Mouse (Mus musculus) intestine, postnatal 0 days (tissue): Measurements from ENCODE around the gene Nppb. TPM values are rescaled to one million over a fixed set of nuclear protein-coding genes. Genes with fewer than 3 reads are reported as not detected.

ENCODE experiments used
- ATAC-seq: fragments of 200-750 bp; cut with Nextera tagmentation; 2 replicates; pipeline ENCODE4 v1.8.0; 2017; ENCODE audit warnings: mild to moderate bottlenecking, moderate TSS enrichment, moderate library complexity
- H3K27ac ChIP-seq: fragments of 300-500 bp; sonication (generic); 2 replicates; pipeline ENCODE4 v1.5.1; 2014; ENCODE audit warnings: mild to moderate bottlenecking, low read depth, low read length, moderate library complexity
- H3K27me3 ChIP-seq: fragments of 300-500 bp; sonication (generic); replicated peaks from 2 replicates; pipeline ENCODE4 v1.6.1; 2014; ENCODE audit warnings: low read length, mixed read lengths; ENCODE audit not compliant: control insufficient read depth, insufficient read depth
- H3K36me3 ChIP-seq: fragments of 300-500 bp; sonication (generic); 2 replicates; pipeline ENCODE4 v1.6.1; 2014; ENCODE audit warnings: mild to moderate bottlenecking, moderate library complexity; ENCODE audit not compliant: control insufficient read depth, insufficient read depth
- H3K4me1 ChIP-seq: fragments of 300-500 bp; sonication (generic); replicated peaks from 2 replicates; pipeline ENCODE4 v1.6.1; 2014; ENCODE audit warnings: antibody characterized with exemption, low read length, mixed read lengths; ENCODE audit not compliant: control insufficient read depth, insufficient read depth
- H3K4me2 ChIP-seq: fragments of 300-500 bp; sonication (generic); replicated peaks from 2 replicates; pipeline ENCODE4 v1.6.1; 2014; ENCODE audit warnings: low read depth, mild to moderate bottlenecking, moderate library complexity
- H3K4me3 ChIP-seq: fragments of 300-500 bp; sonication (generic); 2 replicates; pipeline ENCODE4 v1.5.1; 2014; ENCODE audit warnings: low read depth, low read length
- H3K9ac ChIP-seq: fragments of 300-500 bp; sonication (generic); 2 replicates; pipeline ENCODE4 v1.6.1; 2014; ENCODE audit warnings: mild to moderate bottlenecking, low read depth, low read length
- H3K9me3 ChIP-seq: fragments of 300-500 bp; sonication (generic); 2 replicates; pipeline ENCODE4 v1.6.1; 2016; ENCODE audit warnings: mixed run types; ENCODE audit not compliant: control insufficient read depth
- CTCF ChIP-seq: sonication (generic); IDR thresholded peaks from 2 replicates; pipeline ENCODE4 v1.5.1; 2016; ENCODE audit warnings: low read depth, mild to moderate bottlenecking, control low read depth, antibody characterized with exemption, moderate library complexity
- WGBS: fragments of 180-500 bp; shearing (Covaris S2); extraction: QIAGEN DNeasy Blood & Tissue Kit; methylation state at CpG from one replicate; pipeline ENCODE4 v1.1.7; 2014; 5-methylcytosine and 5-hydroxymethylcytosine counted together
- polyA plus RNA-seq: library from polyadenylated mRNA; unstranded; fragments of >200 nt; fragmentation: Nextera tagmentation; extraction: Ambion mirVana; gene quantifications from 2 replicates; pipeline ENCODE4 v1.2.1, GENCODE M21; 2015

The Nppb gene
- polyA plus RNA-seq, 1 experiment from 2014 or later: not detected

DNA sequence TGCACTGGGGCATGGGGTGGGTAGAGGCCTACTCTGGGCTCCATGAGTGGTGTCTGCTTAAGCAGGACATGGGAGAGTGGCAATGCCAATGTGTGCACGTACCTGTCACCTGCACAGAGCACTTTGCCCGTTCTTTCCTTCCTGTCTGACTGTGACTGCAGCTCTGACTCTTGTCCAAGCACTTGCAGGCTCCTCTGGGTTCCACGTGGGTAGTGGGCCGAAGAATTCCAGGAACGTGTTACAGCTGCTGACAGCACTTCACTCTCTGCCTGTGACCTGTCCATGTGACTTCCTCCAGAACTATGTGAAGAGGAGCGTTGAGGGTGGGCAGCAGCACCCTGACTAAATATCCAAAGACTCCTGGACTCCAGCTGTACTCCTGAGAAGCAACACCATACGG is 19.9 kb upstream of the Nppb start:
- Histone ChIP-seq H3K9me3 (no peaks in the 10 kb centered on the region), H3K4me1 (no peaks in the 10 kb centered on the region), H3K36me3 (no peaks in the 10 kb centered on the region), H3K27me3 (no peaks in the 10 kb centered on the region), H3K4me2 (no peak overlapping the region), H3K4me3 (no peak overlapping the region), H3K27ac (no peak overlapping the region), H3K9ac (no peak overlapping the region)
- no peak for ATAC-seq
- WGBS: 70% methylated on average over 7 of the region's 7 CpGs
- TF ChIP-seq CTCF: no peak

GRCm38 (mm10) chr4:147968816-147969215 is 16.8 kb upstream of the Nppb start:
- TF ChIP-seq CTCF: no peak
- no peak overlapping the region for H3K9ac ChIP-seq
- no peak for ATAC-seq
- no peaks in the 10 kb centered on the region for H3K27me3 ChIP-seq
- no peak overlapping the region for H3K4me3 ChIP-seq
- WGBS: 79% methylated on average over 2 of the region's 2 CpGs
- H3K4me1 ChIP-seq: no peaks in the 10 kb centered on the region
- no peak overlapping the region for H3K27ac ChIP-seq
- H3K36me3 ChIP-seq: no peaks in the 10 kb centered on the region
- H3K9me3 ChIP-seq: no peaks in the 10 kb centered on the region
- no peak overlapping the region for H3K4me2 ChIP-seq

- H3K27me3 ChIP-seq: no peaks in the 10 kb centered on the region
- no peaks in the 10 kb centered on the region for H3K9me3 ChIP-seq
- TF ChIP-seq CTCF: no peak
- no peak overlapping the region for H3K9ac ChIP-seq
- no peaks in the 10 kb centered on the region for H3K4me1 ChIP-seq
- H3K27ac ChIP-seq: no peak overlapping the region
- WGBS: 39% methylated on average over 9 of the region's 9 CpGs
- H3K4me2 ChIP-seq: no peak overlapping the region
- no peaks in the 10 kb centered on the region for H3K36me3 ChIP-seq
- H3K4me3 ChIP-seq: no peak overlapping the region
- ATAC-seq: no peak
Observed at GRCm38 (mm10) chr4:147969337-147969736, 16.3 kb upstream of the Nppb start.

- ATAC-seq: no peak
- Histone ChIP-seq H3K27me3 (no peaks in the 10 kb centered on the region), H3K9me3 (peaks cover 5% of the 10 kb centered on the region; the same call in 1 of the 2 replicates), H3K4me2 (no peak overlapping the region), H3K36me3 (no peaks in the 10 kb centered on the region), H3K4me1 (no peaks in the 10 kb centered on the region), H3K27ac (no peak overlapping the region), H3K9ac (no peak overlapping the region), H3K4me3 (no peak overlapping the region)
- TF ChIP-seq CTCF: no peak
- 68% methylated on average over 3 of the region's 3 CpGs for WGBS
Observed at GRCm38 (mm10) chr4:147976237-147976636, 9.4 kb upstream of the Nppb start.

DNA sequence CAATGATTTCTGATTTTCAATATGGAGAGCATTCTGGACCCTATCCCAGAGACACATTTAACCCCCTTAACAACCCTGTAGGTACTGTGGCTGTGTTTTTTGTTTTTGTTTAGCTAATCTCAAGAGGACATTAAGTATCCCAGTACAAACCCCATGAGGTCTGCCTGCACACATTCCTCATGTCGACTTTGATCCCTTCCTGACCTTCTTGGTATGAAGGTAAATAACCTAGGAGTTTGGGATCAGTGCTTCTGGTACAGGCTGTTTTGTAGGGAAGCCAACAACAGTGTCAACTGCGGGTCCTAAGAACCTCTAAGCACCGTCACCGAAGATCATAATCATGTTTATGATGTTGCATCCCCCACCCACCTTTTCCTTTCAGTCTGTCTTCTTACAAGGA is 7.9 kb upstream of the Nppb start:
- no peak overlapping the region for H3K27ac ChIP-seq
- 77% methylated on average over 4 of the region's 4 CpGs for WGBS
- no peaks in the 10 kb centered on the region for H3K27me3 ChIP-seq
- H3K4me1 ChIP-seq: no peaks in the 10 kb centered on the region
- H3K9me3 ChIP-seq: peaks cover 5% of the 10 kb centered on the region; the same call in 1 of the 2 replicates
- no peak overlapping the region for H3K4me3 ChIP-seq
- no peaks in the 10 kb centered on the region for H3K36me3 ChIP-seq
- no peak for TF ChIP-seq CTCF
- no peak overlapping the region for H3K9ac ChIP-seq
- H3K4me2 ChIP-seq: no peak overlapping the region
- ATAC-seq: no peak

- 89% methylated on average over 6 of the region's 6 CpGs for WGBS
- no peak for TF ChIP-seq CTCF
- Histone ChIP-seq H3K4me3 (no peak overlapping the region), H3K4me2 (no peak overlapping the region), H3K4me1 (no peaks in the 10 kb centered on the region), H3K27me3 (no peaks in the 10 kb centered on the region), H3K36me3 (no peaks in the 10 kb centered on the region), H3K9ac (no peak overlapping the region), H3K9me3 (peaks cover 5% of the 10 kb centered on the region; the same call in 1 of the 2 replicates), H3K27ac (no peak overlapping the region)
- no peak for ATAC-seq
Observed at GRCm38 (mm10) chr4:147978391-147978790, 7.2 kb upstream of the Nppb start.

GRCm38 (mm10) chr4:147979441-147979860 is 6.1 kb upstream of the Nppb start:
- 75% methylated on average over 7 of the region's 7 CpGs for WGBS
- Histone ChIP-seq H3K36me3 (no peaks in the 10 kb centered on the region), H3K4me3 (no peak overlapping the region), H3K4me1 (no peaks in the 10 kb centered on the region), H3K9me3 (peaks cover 4% of the 10 kb centered on the region; the same call in 1 of the 2 replicates), H3K9ac (no peak overlapping the region), H3K27ac (no peak overlapping the region), H3K27me3 (no peaks in the 10 kb centered on the region), H3K4me2 (no peak overlapping the region)
- ATAC-seq: no peak
- TF ChIP-seq CTCF: no peak
